Mouse (Mus musculus) midbrain, embryonic 15.5 days (tissue): Measurements from ENCODE around the gene Nme1. TPM values are rescaled to one million over a fixed set of nuclear protein-coding genes. Genes with fewer than 3 reads are reported as not detected.
"Not testable (repeated sequence)": the region's sequence is repeated elsewhere in the genome, so short reads cannot be mapped to it uniquely, and the experiment has no call there.

Source experiments
- ATAC-seq: fragments of 200-750 bp; cut with Nextera tagmentation; replicated peaks from 2 replicates; pipeline ENCODE4 v1.8.0; 2017; ENCODE audit warnings: moderate TSS enrichment
- H3K27ac ChIP-seq: fragments of 300-500 bp; sonication (generic); 2 replicates; pipeline ENCODE4 v1.5.1; 2015; ENCODE audit warnings: mild to moderate bottlenecking, inconsistent platforms
- H3K27me3 ChIP-seq: fragments of 300-500 bp; sonication (generic); replicated peaks from 2 replicates; pipeline ENCODE4 v1.6.1; 2015; ENCODE audit warnings: inconsistent platforms
- H3K36me3 ChIP-seq: fragments of 300-500 bp; sonication (generic); replicated peaks from 2 replicates; pipeline ENCODE4 v1.6.1; 2015; ENCODE audit warnings: inconsistent platforms
- H3K4me1 ChIP-seq: fragments of 300-500 bp; sonication (generic); 2 replicates; pipeline ENCODE4 v1.6.1; 2015; ENCODE audit warnings: inconsistent platforms
- H3K4me2 ChIP-seq: fragments of 300-500 bp; sonication (generic); 2 replicates; pipeline ENCODE4 v1.6.1; 2015; ENCODE audit warnings: inconsistent platforms, mild to moderate bottlenecking, moderate library complexity
- H3K4me3 ChIP-seq: fragments of 300-500 bp; sonication (generic); 2 replicates; pipeline ENCODE4 v1.5.1; 2015; ENCODE audit warnings: mild to moderate bottlenecking, inconsistent platforms
- H3K9ac ChIP-seq: fragments of 300-500 bp; sonication (generic); 2 replicates; pipeline ENCODE4 v1.6.1; 2015; ENCODE audit warnings: mild to moderate bottlenecking, inconsistent platforms
- H3K9me3 ChIP-seq: fragments of 300-500 bp; sonication (generic); 2 replicates; pipeline ENCODE4 v1.6.1; 2016; ENCODE audit warnings: inconsistent platforms
- WGBS: fragments of 180-500 bp; shearing (Covaris S2); methylation state at CpG from one replicate; pipeline ENCODE4 v1.1.7; 2015; ENCODE audit warnings: mixed read lengths; 5-methylcytosine and 5-hydroxymethylcytosine counted together
- polyA plus RNA-seq: library from polyadenylated mRNA; unstranded; fragments of >200 nt; fragmentation: Nextera tagmentation; extraction: Ambion mirVana; gene quantifications from 2 replicates; pipeline ENCODE4 v1.2.1, GENCODE M21; 2015

Nme1 gene
- polyA plus RNA-seq, 1 experiment from 2014 or later = 473 TPM

GRCm38 (mm10) chr11:93957746-93958145 is 10.6 kb downstream of the Nme1 start:
- Histone ChIP-seq H3K4me2 (no peak overlapping the region), H3K27me3 (no peaks in the 10 kb centered on the region), H3K36me3 (peaks cover 45% of the 10 kb centered on the region), H3K27ac (no peak overlapping the region), H3K4me1 (peaks cover 16% of the 10 kb centered on the region), H3K9ac (no peak overlapping the region), H3K4me3 (no peak overlapping the region), H3K9me3 (no peaks in the 10 kb centered on the region)
- no peak for ATAC-seq
- WGBS = 86% methylated on average over 4 of the region's 4 CpGs

- no peak overlapping the region for H3K4me2 ChIP-seq
- H3K9ac ChIP-seq = no peak overlapping the region
- H3K4me3 ChIP-seq = no peak overlapping the region
- 89% methylated on average over 2 of the region's 2 CpGs for whole genome bisulfite sequencing
- no peaks in the 10 kb centered on the region for H3K27me3 ChIP-seq
- H3K36me3 ChIP-seq = peaks cover 39% of the 10 kb centered on the region
- no peak for ATAC-seq
- peaks cover 20% of the 10 kb centered on the region for H3K4me1 ChIP-seq
- H3K27ac ChIP-seq = no peak overlapping the region
- H3K9me3 ChIP-seq = no peaks in the 10 kb centered on the region
Observed at GRCm38 (mm10) chr11:93957031-93957555, 11.2 kb downstream of the Nme1 start.

- peak within 1 kb of the TSS; percentile 50 for H3K9ac ChIP-seq
- ATAC-seq = peak; percentile 43
- peaks cover 31% of the 10 kb centered on the region for H3K36me3 ChIP-seq
- 4% methylated on average over 6 of the region's 6 CpGs for WGBS
- no peaks in the 10 kb centered on the region for H3K9me3 ChIP-seq
- peak within 1 kb of the TSS; percentile 68 for H3K27ac ChIP-seq
- peak within 1 kb of the TSS; percentile 52 for H3K4me3 ChIP-seq
- peak within 1 kb of the TSS; percentile 87 for H3K4me2 ChIP-seq
- H3K4me1 ChIP-seq = peaks cover 20% of the 10 kb centered on the region
- no peaks in the 10 kb centered on the region for H3K27me3 ChIP-seq
Observed at GRCm38 (mm10) chr11:93956159-93956558, 12.2 kb downstream of the Nme1 start, which contains the start of gene Nme2. Gene Nme2 (minus strand): TSS chr11:93956259.

- Histone ChIP-seq H3K4me3 (peak overlapping the region; percentile 52), H3K4me2 (peak overlapping the region; percentile 87), H3K27ac (peak overlapping the region; percentile 68), H3K9me3 (no peaks in the 10 kb centered on the region), H3K4me1 (peaks cover 20% of the 10 kb centered on the region), H3K27me3 (no peaks in the 10 kb centered on the region), H3K9ac (peak overlapping the region; percentile 50), H3K36me3 (peaks cover 32% of the 10 kb centered on the region)
- ATAC-seq = peak; percentile 96
- WGBS = under 1% methylated on average over 67 of the region's 67 CpGs
Observed at GRCm38 (mm10) chr11:93955256-93956150, 12.8 kb downstream of the Nme1 start.

GRCm38 (mm10) chr11:93954738-93955255 is 13.5 kb downstream of the Nme1 start:
- Histone ChIP-seq H3K9ac (peak overlapping the region; percentile 50), H3K4me1 (peaks cover 20% of the 10 kb centered on the region), H3K27ac (peak overlapping the region; percentile 68; the same call in 1 of the 2 replicates), H3K36me3 (peaks cover 27% of the 10 kb centered on the region), H3K4me2 (peak overlapping the region; percentile 87), H3K27me3 (no peaks in the 10 kb centered on the region), H3K4me3 (peak overlapping the region; percentile 52), H3K9me3 (no peaks in the 10 kb centered on the region)
- ATAC-seq = peak; percentile 35
- WGBS = 49% methylated on average over 13 of the region's 13 CpGs

- H3K27me3 ChIP-seq = no peaks in the 10 kb centered on the region
- no peak for ATAC-seq
- no peaks in the 10 kb centered on the region for H3K9me3 ChIP-seq
- 73% methylated on average over 5 of the region's 5 CpGs for WGBS
- peaks cover 14% of the 10 kb centered on the region for H3K36me3 ChIP-seq
- no peak overlapping the region for H3K27ac ChIP-seq
- no peak overlapping the region for H3K4me3 ChIP-seq
- H3K9ac ChIP-seq = no peak overlapping the region
- peaks cover 20% of the 10 kb centered on the region for H3K4me1 ChIP-seq
- no peak overlapping the region for H3K4me2 ChIP-seq
Observed at GRCm38 (mm10) chr11:93952376-93952775, 15.9 kb downstream of the Nme1 start.

- ATAC-seq = no peak
- Histone ChIP-seq H3K4me3 (no peak overlapping the region), H3K4me2 (no peak overlapping the region), H3K27me3 (no peaks in the 10 kb centered on the region), H3K9me3 (no peaks in the 10 kb centered on the region), H3K36me3 (peaks cover 14% of the 10 kb centered on the region), H3K27ac (no peak overlapping the region), H3K4me1 (peaks cover 8% of the 10 kb centered on the region), H3K9ac (no peak overlapping the region)
- WGBS = 89% methylated on average over 1 of the region's 1 CpGs
Observed at GRCm38 (mm10) chr11:93950045-93950444, 18.3 kb downstream of the Nme1 start.

- Histone ChIP-seq H3K27me3 (no peaks in the 10 kb centered on the region), H3K4me3 (no peak overlapping the region), H3K9me3 (no peaks in the 10 kb centered on the region), H3K36me3 (peaks cover 16% of the 10 kb centered on the region), H3K4me1 (0 out of 2 replicates have a peak, but pooled peaks cover 4% of the 10 kb centered on the region), H3K4me2 (no peak overlapping the region), H3K9ac (no peak overlapping the region), H3K27ac (no peak overlapping the region)
- WGBS = 93% methylated on average over 9 of the region's 9 CpGs
- ATAC-seq = no peak
Observed at GRCm38 (mm10) chr11:93948887-93949567, 19.3 kb downstream of the Nme1 start.

GRCm38 (mm10) chr11:93944986-93945385 is 23.3 kb downstream of the Nme1 start:
- Histone ChIP-seq H3K4me1 (no peaks in the 10 kb centered on the region), H3K36me3 (peaks cover 11% of the 10 kb centered on the region), H3K9ac (no peak overlapping the region), H3K27me3 (no peaks in the 10 kb centered on the region), H3K27ac (no peak overlapping the region), H3K4me3 (no peak overlapping the region), H3K9me3 (no peaks in the 10 kb centered on the region), H3K4me2 (no peak overlapping the region)
- 75% methylated on average over 3 of the region's 3 CpGs for WGBS
- no peak for ATAC-seq

- Histone ChIP-seq H3K27me3 (no peaks in the 10 kb centered on the region), H3K4me1 (no peaks in the 10 kb centered on the region), H3K27ac (no peak overlapping the region), H3K4me3 (no peak overlapping the region), H3K4me2 (no peak overlapping the region), H3K36me3 (0 out of 2 replicates have a peak, but pooled peaks cover 15% of the 10 kb centered on the region), H3K9ac (no peak overlapping the region), H3K9me3 (no peaks in the 10 kb centered on the region)
- ATAC-seq = no peak
- 92% methylated on average over 2 of the region's 2 CpGs for WGBS
Observed at GRCm38 (mm10) chr11:93940906-93941305, 27.4 kb downstream of the Nme1 start.

GRCm38 (mm10) chr11:93929106-93929505 is 39.2 kb downstream of the Nme1 start:
- H3K36me3 ChIP-seq = peaks cover 46% of the 10 kb centered on the region

GRCm38 (mm10) chr11:93915019-93915418 is 53.3 kb downstream of the Nme1 start:
- H3K4me1 ChIP-seq, H3K27me3 ChIP-seq, H3K4me3 ChIP-seq, H3K4me2 ChIP-seq, ATAC-seq, H3K9me3 ChIP-seq, H3K27ac ChIP-seq, H3K9ac ChIP-seq: not testable (repeated sequence)
- WGBS = 93% methylated on average over 2 of the region's 2 CpGs
- peaks cover 28% of the 10 kb centered on the region for H3K36me3 ChIP-seq

More at GRCm38 (mm10) chr11:93929106-93929505, 39.2 kb downstream of the Nme1 start:
- H3K4me1 ChIP-seq = no peaks in the 10 kb centered on the region
- no peak overlapping the region for H3K9ac ChIP-seq
- H3K27ac ChIP-seq = no peak overlapping the region
- H3K27me3 ChIP-seq = no peaks in the 10 kb centered on the region
- no peak overlapping the region for H3K4me2 ChIP-seq
- no peaks in the 10 kb centered on the region for H3K9me3 ChIP-seq
- ATAC-seq = no peak
- H3K4me3 ChIP-seq = no peak overlapping the region
